Mouse (Mus musculus): Measurements from ENCODE around the gene Lrba.

The Lrba gene

GRCm38 (mm10) chr3:86659326-86659725 lies 434.8 kb downstream of the Lrba start:
- no peak for DNase-seq (ENCODE audit: extremely low spot score, low read depth, low spot score)

GRCm38 (mm10) chr3:86664399-86664798 lies 439.9 kb downstream of the Lrba start:
- no peak for DNase-seq (ENCODE audit: extremely low spot score, low read depth, low spot score)

- DNase-seq (ENCODE audit: extremely low spot score, low read depth, low spot score), result peak; percentile 50
These were observed 443.7 kb downstream of the Lrba start for GRCm38 (mm10) chr3:86668146-86668545.

GRCm38 (mm10) chr3:86677573-86678155 lies 453.2 kb downstream of the Lrba start:
- no peak for DNase-seq (ENCODE audit: extremely low spot score, low read depth, low spot score)

DNA sequence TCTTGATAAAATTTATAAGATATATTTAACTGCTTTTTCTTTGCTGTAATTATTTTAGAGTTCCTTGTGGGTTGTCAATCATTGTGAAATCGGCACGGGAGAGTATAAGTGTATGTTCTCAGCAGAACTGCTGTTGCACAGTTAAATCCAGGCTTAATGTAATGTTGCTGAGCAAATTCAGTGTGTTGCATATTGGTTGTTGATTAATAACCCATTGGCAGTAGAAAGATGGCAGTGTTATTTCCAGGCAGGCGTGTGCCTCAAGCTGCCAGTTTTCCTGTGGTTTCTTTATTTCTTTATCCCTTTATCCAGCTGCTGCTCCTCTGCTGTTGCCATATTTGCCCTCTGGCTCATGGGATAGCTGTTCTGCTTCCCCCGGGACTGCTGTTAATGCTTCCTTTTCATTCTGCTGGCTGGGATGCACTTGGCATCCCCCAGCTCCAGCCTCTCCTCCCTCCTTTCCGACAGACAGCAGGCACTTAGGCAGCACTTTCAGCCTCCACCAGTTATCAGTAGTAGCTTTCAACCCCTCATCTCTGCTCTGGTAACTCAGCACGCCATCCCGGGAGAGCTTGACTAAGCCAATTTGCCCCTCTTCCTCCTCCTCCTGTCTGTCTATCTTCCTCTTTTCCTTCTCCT lies 463.2 kb downstream of the Lrba start:
- no peak for DNase-seq (ENCODE audit: extremely low spot score, low read depth, low spot score)

- no peak for DNase-seq (ENCODE audit: extremely low spot score, low read depth, low spot score)
These were observed 464.0 kb downstream of the Lrba start for GRCm38 (mm10) chr3:86688438-86688837.

DNA sequence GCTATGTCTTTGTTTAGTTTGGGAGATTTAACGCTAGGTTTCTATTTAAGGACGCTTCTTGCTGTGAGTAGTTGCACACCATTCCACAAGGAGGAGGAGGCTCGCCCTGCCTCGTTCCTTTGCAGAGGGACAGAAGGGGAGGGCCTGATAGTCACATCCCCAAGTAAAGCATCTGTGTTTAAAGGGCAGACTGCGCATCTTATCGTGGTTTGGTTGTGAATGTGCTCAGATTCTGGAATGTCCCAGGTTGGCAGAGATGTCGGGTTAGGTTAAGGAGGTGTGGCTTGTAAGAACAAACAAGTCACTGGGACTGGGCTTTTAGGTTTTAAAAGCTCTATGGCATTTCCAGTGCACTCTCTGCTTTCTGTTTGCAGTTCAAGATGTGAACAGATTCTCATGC lies 464.8 kb downstream of the Lrba start:
- no peak for DNase-seq (ENCODE audit: extremely low spot score, low read depth, low spot score)

DNA sequence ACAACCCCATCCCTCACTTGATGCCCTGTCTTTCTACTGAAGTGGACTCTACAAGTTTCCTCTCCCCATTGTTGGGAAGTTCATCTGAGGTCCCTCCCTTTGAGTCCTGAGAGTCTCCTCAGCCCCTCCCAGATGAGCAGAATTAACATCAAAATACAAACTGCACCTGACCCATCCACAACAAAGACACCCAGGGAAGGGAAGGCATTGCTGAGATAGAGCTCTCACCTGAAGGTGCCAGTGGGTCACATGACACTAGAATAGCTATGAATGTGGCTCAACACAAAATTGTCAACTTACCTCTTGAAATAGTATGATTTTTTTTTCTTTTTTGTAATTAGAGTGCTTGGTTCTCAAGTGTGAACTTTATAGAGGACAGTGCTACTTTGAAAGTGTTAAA lies 468.3 kb downstream of the Lrba start:
- no peak for DNase-seq (ENCODE audit: extremely low spot score, low read depth, low spot score)

DNA sequence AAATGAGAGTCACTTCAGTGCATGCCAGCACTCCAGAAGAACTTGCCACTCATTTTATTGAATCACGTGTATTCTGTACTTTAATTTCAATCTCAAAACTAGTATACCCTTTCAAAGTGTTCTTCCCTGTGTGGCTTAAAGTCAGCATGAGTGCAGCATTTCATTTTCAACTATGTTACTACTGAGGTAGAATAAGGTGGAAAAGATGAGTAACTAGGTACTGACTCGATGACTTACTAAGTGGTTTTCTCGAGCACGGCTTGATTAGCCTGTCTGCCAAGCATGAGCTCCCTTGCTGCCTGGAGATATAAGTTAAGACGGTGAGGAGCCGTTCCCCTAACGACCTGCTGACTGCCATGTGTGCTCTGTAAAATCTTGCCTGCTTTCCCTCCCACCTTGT lies 469.1 kb downstream of the Lrba start:
- DNase-seq (ENCODE audit: extremely low spot score, low read depth, low spot score), result no peak

- DNase-seq (ENCODE audit: extremely low spot score, low read depth, low spot score), result no peak
These were observed 474.5 kb downstream of the Lrba start for GRCm38 (mm10) chr3:86698947-86699346.

- peak; percentile 83 for DNase-seq (ENCODE audit: extremely low spot score, low read depth, low spot score)
These were observed 476.7 kb downstream of the Lrba start for GRCm38 (mm10) chr3:86701163-86701563.

DNA sequence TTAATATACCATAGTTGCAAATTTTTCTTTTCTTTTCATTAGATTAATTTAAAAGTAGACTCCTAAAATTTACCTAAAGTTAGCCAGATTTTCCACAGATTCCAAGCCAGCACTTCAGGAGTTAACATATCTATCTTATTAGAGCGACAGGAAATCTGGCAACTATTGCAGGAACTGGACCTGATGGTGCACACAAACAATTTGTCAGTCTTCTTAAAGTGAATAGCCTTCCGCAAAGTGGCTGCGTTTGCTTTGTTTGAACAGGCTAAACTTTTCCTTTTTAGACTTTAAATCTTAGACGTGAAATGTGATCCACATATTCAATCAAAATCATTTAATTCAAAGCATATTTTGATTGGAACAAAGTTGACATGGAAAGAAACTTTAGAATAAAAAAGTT lies 485.0 kb downstream of the Lrba start:
- peak; percentile 52 for DNase-seq (ENCODE audit: extremely low spot score, low read depth, low spot score)

GRCm38 (mm10) chr3:86711530-86711929 lies 487.1 kb downstream of the Lrba start:
- DNase-seq (ENCODE audit: extremely low spot score, low read depth, low spot score), result no peak

GRCm38 (mm10) chr3:86712758-86713157 lies 488.3 kb downstream of the Lrba start:
- DNase-seq (ENCODE audit: extremely low spot score, low read depth, low spot score), result no peak

DNA sequence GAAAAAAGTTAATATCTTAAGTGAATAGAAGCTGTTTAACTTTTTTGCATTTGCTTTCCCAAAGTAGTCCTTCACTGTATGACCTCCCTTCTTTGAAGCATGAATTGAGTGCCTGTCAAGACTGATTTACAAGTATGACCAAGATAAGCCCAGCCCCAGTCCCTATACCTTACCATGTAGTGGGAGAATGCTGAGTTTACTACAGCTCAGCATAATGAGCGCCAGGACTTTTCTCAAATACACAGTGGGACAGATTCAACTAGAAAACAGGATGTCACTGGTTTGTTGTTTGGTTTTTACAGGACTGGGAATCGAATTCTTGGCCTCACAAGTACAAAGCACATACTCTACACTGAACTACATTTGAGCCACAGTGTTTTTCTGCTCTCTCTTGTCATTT lies 490.0 kb downstream of the Lrba start:
- no peak for DNase-seq (ENCODE audit: extremely low spot score, low read depth, low spot score)

- no peak for DNase-seq (ENCODE audit: extremely low spot score, low read depth, low spot score)
These were observed 499.2 kb downstream of the Lrba start for GRCm38 (mm10) chr3:86723415-86724298.

DNA sequence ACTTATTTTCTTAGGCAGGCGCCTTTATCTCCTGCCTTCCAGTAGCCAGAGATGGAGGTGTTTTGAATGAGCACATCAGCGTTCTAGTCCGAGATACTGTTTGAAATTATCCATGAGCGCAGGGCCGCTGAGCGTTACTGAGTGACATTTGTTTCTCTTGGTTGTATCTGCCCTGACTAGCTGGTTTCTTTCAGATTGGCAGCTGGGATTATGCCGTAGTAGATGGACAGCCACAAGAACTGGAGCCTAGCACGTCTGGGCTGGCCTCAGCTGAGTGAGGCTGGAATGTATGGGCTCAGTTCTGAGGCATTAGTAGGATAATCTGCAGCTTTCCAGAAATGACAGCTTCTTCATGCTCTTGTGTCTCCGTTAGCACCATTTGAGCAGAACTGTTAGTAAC lies 500.6 kb downstream of the Lrba start:
- DNase-seq (ENCODE audit: extremely low spot score, low read depth, low spot score), result no peak

- no peak for DNase-seq (ENCODE audit: extremely low spot score, low read depth, low spot score)
These were observed 514.4 kb downstream of the Lrba start for GRCm38 (mm10) chr3:86738831-86739230.

- DNase-seq (ENCODE audit: extremely low spot score, low read depth, low spot score), result no peak
These were observed 515.3 kb downstream of the Lrba start for GRCm38 (mm10) chr3:86739745-86740144.

GRCm38 (mm10) chr3:86745348-86745747 lies 520.9 kb downstream of the Lrba start:
- no peak for DNase-seq (ENCODE audit: extremely low spot score, low read depth, low spot score)

- no peak for DNase-seq (ENCODE audit: extremely low spot score, low read depth, low spot score)
These were observed 521.5 kb downstream of the Lrba start for GRCm38 (mm10) chr3:86745769-86746512.
